Mouse (Mus musculus) splenic B cell, adult 2 months (primary cell): ENCODE data around the gene Hist1h2bg.
A peak's percentile ranks its signal among the peaks of the same experiment; 100 is the strongest.
"Not testable (repeated sequence)": the region's sequence is repeated elsewhere in the genome, so short reads cannot be mapped to it uniquely, and the experiment has no call there.

ENCODE experiments used
- DNase-seq: peaks from one replicate; pipeline ENCODE4 v3.0.0-alpha.2; 2011; ENCODE audit warnings: low read depth, low spot score
- H3K27me3 ChIP-seq: 2 replicates; pipeline ENCODE4 v1.6.1; 2012; ENCODE audit warnings: mild to moderate bottlenecking, low read length, moderate library complexity, mixed read lengths; ENCODE audit not compliant: control insufficient read depth, poor library complexity, insufficient read depth, severe bottlenecking
- H3K36me3 ChIP-seq: 2 replicates; pipeline ENCODE4 v1.6.1; 2012; ENCODE audit warnings: mild to moderate bottlenecking, low read length, moderate library complexity, mixed read lengths; ENCODE audit not compliant: control insufficient read depth, poor library complexity, insufficient read depth, severe bottlenecking

Hist1h2bg gene

GRCm38 (mm10) chr13:23570261-23571021 lies 755 bp upstream of the Hist1h2bg start:
- peak; percentile 29 for DNase-seq
- H3K36me3 ChIP-seq, H3K27me3 ChIP-seq: not testable (repeated sequence)

DNA sequence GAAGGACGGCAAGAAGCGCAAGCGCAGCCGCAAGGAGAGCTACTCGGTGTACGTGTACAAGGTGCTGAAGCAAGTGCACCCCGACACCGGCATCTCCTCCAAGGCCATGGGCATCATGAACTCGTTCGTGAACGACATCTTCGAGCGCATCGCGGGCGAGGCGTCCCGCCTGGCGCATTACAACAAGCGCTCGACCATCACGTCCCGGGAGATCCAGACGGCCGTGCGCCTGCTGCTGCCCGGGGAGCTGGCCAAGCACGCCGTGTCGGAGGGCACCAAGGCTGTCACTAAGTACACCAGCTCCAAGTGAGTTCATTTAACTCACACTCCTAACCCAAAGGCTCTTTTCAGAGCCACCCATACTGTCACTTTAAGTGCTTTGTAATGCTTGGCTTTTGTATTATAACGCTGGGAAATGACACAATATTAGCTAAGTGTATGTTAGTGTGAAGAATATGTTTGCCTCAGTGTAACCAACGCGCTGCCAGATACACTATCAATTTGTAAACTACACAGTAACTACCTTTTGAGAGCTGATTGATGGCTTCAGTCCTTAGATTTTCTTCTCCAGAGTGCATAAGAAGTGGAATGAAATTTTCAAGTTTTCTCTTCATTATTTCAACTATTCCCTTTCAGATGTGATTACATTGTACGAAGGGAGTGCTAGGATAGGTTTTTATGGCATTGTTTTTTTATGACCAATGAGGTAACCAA lies 465 bp downstream of the Hist1h2bg start:
- DNase-seq = peak; percentile 38
- not testable (repeated sequence) for H3K27me3 ChIP-seq, H3K36me3 ChIP-seq

DNA sequence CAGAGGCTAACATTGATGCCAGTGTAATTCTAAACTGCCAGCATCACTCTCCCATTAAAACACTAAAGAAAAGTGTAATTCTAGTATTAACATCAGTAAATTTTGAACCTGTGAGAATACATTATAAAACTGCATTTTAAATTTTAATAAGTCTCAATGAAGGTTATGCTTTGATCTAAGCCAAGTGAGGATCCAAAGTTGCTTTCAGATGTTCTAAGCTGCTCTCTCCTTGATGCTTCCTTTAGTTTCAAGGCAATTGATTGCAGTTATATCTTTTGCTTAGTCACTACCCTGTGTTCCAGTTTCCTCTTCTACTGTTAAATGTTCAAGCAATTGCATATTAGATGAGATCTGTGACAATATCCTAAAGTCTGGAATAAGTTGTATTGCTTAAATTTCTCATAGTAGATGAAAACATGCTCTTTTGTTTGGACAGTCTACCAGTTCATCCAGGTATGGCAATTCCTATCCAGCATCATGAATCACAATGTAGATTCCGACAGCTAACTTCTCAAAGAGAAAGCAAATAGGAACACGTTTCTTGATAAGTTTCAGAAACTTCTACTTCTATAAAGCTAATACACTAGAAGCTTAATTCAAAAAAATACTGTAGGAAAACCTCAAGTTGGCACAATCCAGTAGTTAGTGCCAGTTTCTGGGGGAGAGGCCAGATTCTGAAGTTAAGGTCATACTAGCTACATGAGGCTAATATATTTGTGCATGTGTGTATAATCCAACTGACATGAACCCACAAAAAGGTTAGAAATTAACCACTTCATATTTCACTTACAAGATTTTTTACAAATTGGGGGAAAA lies 1.2 kb downstream of the Hist1h2bg start:
- Histone ChIP-seq H3K27me3 (no peaks in the 10 kb centered on the region), H3K36me3 (no peaks in the 10 kb centered on the region)
- DNase-seq = peak; percentile 13

DNA sequence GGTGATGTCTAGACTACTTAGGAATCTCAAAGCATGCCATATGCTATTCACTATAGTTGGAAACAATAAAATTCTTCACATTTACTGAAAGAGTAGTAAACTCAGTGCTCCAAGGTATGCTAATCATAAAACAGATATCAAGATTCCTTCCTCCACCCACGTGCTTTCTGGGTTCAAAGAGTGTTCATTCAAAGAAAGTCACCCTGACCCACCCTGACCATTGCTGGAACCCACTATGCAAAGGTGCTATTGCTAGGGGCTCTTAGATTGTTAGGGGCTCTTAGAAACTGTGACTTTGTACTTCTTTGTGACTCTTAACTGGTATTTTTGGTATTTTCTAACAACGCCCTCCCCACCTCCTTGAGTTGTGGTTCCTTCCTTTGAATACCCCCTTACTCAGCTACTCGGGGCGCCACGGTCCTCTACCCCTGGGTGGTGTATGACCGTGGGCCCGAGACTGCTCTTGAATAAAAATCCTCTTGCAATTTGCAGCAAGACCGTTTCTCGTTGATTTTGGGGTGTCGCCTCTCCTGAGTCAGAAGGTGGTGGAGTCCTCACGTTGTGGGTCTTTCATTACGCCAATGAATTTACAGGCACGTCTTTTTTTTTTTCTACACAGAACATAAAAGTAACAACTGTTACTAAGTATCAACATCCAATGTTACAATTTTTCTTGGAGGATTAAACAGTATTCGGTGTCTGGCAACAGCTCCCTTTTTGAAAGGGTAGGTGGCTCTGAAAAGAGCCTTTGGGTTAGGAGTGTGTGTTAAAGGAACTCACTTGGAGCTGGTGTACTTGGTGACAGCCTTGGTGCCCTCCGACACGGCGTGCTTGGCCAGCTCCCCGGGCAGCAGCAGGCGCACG lies 2.1 kb downstream of the Hist1h2bg start:
- peak; percentile 30 for DNase-seq

DNA sequence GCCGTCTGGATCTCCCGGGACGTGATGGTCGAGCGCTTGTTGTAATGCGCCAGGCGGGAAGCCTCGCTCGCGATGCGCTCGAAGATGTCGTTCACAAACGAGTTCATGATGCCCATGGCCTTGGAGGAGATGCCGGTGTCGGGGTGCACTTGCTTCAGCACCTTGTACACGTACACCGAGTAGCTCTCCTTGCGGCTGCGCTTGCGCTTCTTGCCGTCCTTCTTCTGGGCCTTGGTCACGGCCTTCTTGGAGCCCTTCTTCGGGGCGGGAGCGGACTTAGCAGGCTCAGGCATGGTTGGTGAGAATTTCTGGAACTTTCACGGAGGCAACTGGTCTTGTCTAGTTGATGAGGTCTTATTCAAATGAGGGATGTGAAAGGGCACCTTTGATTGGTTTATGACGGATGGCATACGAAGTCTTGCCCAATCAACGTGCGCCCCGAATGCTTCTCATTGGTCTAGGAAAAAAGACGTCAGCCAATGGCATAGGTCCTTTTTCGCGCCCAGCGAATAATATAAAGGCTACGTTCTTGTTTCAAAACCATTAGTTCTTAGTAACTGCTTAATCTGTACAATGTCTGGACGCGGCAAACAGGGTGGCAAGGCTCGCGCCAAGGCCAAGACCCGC lies 2.8 kb downstream of the Hist1h2bg start, which contains the start of the genes Hist1h2bf and Hist1h2ad:
Gene Hist1h2bf (minus strand): TSS at position 299 of the 627 bp plus-strand sequence.
Gene Hist1h2ad (plus strand): TSS at position 484 of the 627 bp plus-strand sequence.
- not testable (repeated sequence) for H3K27me3 ChIP-seq, H3K36me3 ChIP-seq
- peak; percentile 98 for DNase-seq

More for the DNA sequence above, 2.1 kb downstream of the Hist1h2bg start:
- not testable (repeated sequence) for H3K36me3 ChIP-seq, H3K27me3 ChIP-seq

DNA sequence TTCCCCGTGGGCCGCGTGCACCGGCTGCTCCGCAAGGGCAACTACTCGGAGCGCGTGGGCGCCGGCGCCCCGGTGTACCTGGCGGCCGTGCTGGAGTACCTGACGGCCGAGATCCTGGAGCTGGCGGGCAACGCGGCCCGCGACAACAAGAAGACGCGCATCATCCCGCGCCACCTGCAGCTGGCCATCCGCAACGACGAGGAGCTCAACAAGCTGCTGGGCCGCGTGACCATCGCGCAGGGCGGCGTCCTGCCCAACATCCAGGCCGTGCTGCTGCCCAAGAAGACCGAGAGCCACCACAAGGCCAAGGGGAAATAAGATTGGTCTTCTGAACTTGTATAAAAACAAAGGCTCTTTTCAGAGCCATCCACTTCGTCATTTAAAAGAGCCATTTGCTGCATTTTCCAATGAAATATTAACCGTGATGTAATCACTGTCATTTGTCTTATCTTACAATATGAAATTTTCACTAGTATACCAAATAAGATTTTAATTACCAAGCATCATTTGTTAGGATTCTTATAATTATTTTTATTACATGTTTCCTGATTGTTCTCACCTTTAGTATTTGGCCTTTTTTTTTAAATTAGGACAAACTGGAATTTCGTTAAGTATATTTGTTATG lies 3.5 kb downstream of the Hist1h2bg start:
- DNase-seq = peak; percentile 50
- not testable (repeated sequence) for H3K36me3 ChIP-seq, H3K27me3 ChIP-seq

DNA sequence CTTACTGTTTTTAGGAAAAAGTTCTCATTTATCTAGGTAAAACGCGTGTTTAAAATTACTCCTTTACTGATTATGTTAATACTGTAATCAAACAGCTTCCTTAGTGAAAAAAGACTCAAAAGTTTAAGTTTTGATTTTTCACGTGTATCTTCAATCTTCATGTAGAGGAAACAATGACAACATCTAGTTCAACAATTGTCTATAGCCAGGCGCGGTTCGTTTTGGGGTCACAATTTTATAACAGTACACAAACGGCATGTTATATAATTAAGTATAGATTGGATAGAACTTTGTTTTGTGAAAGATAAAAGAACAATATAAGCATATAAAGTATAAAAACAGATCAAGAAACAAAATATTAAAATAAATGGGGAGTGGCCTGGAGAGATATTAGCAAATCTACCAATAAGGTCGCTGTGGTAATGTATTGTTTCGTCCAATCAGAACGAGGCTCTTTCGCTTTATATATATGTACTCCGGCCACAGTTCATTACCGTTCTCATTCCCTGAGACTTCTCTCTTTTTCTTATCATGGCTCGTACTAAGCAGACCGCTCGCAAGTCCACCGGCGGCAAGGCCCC lies 4.2 kb downstream of the Hist1h2bg start, which contains the start of gene Hist1h3d:
Gene Hist1h3d (plus strand): TSS at position 493 of the 581 bp plus-strand sequence.
- no peaks in the 10 kb centered on the region for H3K36me3 ChIP-seq
- H3K27me3 ChIP-seq = no peaks in the 10 kb centered on the region
- peak; percentile 92 for DNase-seq

- peak; percentile 18 for DNase-seq
- not testable (repeated sequence) for H3K36me3 ChIP-seq, H3K27me3 ChIP-seq
Measured at GRCm38 (mm10) chr13:23575864-23576313, 4.7 kb downstream of the Hist1h2bg start.

DNA sequence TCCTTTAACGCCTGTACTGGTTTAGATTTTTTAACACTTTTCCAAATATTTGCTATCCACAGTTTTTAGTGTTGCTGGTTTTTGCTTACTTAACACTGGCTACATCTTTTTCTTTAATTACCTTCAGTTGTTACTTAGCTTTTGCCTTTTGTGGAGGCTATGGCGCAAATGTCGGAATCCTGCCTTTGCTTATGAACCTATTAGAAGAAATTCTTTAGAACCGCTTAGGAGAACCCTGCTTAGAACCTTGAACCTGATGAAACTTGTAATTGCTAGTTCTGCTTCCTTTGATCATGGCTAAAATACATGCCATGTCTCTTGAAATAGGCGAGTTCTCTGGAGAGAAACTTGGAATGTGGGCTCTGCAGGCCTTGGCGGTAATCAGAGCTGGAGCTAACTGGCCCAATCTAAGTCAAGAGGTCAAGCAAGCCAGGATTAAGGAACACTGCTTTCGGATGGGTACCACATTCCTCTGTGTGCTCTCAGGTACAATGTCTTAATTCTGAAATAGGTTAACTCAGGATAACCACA lies 5.2 kb downstream of the Hist1h2bg start:
- no peaks in the 10 kb centered on the region for H3K36me3 ChIP-seq
- DNase-seq = no peak
- no peaks in the 10 kb centered on the region for H3K27me3 ChIP-seq

- H3K36me3 ChIP-seq = no peaks in the 10 kb centered on the region
- H3K27me3 ChIP-seq = no peaks in the 10 kb centered on the region
- DNase-seq = no peak
Measured at GRCm38 (mm10) chr13:23576906-23577639, 5.9 kb downstream of the Hist1h2bg start.

- DNase-seq = no peak
- H3K36me3 ChIP-seq = no peaks in the 10 kb centered on the region
- H3K27me3 ChIP-seq = no peaks in the 10 kb centered on the region
Measured at GRCm38 (mm10) chr13:23577835-23578234, 6.6 kb downstream of the Hist1h2bg start.

DNA sequence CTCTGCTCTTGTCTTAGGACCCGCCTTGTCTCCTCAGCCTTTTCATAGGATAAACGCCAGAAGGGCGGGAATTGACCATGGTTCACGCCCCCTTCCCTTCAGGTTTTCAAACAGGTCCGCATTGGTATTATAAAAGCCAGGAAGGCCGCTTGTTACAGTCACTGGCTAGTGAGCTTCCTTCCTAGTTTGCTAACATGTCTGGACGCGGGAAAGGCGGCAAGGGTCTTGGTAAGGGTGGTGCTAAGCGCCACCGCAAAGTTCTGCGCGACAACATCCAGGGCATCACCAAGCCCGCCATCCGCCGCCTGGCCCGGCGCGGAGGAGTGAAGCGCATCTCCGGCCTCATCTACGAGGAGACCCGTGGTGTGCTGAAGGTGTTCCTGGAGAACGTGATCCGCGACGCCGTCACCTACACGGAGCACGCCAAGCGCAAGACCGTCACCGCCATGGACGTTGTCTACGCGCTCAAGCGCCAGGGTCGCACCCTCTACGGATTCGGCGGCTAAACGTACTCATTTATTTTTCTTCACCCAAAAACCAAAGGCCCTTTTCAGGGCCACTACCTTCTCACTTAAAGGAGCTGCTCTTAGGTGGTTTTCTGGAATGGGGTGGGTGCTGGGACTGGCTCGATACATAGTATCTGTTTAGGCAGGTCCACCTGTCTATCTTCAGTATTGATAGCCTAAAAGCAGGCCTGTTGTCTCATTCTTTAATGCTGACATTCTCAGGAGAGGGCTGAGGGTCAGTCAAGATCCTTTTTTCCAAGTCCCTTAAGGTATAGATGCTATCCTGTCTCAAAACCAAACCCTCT lies 10.4 kb downstream of the Hist1h2bg start, which contains the start of gene Hist1h4d:
Gene Hist1h4d (plus strand): TSS at position 191 of the 811 bp plus-strand sequence.
- Histone ChIP-seq H3K27me3 (no peaks in the 10 kb centered on the region), H3K36me3 (no peaks in the 10 kb centered on the region)
- peak; percentile 97 for DNase-seq
